Mouse (Mus musculus): Measurements from ENCODE around the gene Nps. TPM values are rescaled to one million over a fixed set of nuclear protein-coding genes. Genes with fewer than 3 reads are reported as not detected.

The Nps gene
- polyA plus RNA-seq, 1 experiment from 2014 or later, result 0.43 TPM

DNA sequence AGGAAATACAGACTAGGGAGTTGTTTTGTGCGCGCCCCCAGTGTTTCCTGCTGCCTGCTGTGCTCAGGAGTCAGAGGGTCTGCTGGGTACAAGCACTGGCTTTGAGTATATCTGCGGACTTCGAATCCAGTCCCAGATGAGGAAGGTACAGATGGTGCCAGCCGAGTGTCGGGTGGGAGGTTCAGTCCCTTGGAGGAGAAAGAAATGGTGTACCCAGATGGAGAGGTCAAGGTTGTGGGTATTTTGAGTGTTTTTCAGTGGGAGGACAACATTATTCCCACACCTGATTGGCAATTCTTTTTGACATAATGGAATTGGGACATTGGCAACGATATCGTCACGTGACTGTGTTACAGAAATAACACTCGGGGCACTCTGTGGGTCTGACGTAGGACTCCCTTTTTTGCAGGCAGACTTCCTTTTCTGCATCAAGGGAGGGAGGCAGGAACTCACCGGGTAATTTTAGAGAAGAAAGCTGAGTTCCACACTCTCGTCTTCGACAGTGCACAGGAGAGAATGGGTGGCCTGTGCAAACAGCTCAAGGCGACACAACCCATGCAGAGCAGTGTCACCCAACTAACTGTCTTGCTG is 33.2 kb downstream of the Nps start:
- Histone ChIP-seq H3K4me2 (ENCODE audit: low read length) (no peak overlapping the region), H3K9ac (replicated peaks; ENCODE audit: low read depth, low read length) (no peak overlapping the region), H3K27me3 (replicated peaks; ENCODE audit: control insufficient read depth, insufficient read depth, low read length) (no peaks in the 10 kb centered on the region), H3K4me3 (replicated peaks; ENCODE audit: low read length) (no peak overlapping the region), H3K4me1 (replicated peaks; ENCODE audit: control insufficient read depth, insufficient read depth, low read length) (no peaks in the 10 kb centered on the region), H3K27ac (ENCODE audit: low read length) (no peak overlapping the region), H3K36me3 (ENCODE audit: control insufficient read depth, insufficient read depth) (no peaks in the 10 kb centered on the region), H3K9me3 (ENCODE audit: control insufficient read depth, low read length) (no peaks in the 10 kb centered on the region)
- 86% methylated on average over 15 of the region's 15 CpGs for WGBS
- ATAC-seq, result no peak

DNA sequence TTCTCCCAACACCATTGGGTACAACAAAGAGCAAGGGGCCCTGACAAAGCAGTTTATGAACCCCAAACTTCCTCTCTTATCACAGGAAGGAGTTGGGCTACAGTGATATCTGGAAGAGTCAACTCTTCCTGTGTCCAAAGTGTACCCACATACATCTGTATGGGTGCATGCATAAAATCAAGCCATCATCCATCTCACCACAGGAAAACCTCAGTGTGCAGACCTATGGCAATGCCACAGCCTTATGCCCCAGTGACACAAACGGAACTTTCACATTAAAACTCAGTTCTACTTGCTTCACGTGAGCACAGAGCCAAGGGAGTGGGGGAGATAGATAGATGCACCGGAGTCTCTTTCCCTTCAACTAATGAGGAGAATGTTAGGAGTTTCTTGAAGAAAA is 36.0 kb downstream of the Nps start:
- ATAC-seq, result no peak

DNA sequence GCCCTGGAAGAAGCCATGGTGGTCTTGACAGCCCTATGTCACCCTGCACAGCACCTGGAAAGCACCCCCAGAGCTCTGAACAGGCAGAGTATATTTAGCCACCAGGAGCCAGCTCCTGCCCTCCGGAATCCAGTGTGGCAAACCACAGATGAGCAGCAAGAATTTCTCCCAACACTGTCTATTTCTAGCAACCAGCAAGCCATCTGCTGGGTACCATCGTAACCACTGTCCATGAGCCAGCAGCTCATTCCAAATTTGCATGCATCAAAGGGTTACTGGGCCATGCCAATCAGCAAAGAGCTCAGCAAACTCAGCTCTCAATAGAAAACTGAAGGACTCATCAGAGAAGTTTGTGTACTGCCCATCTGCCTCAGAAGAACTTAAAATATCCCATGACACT is 46.0 kb downstream of the Nps start:
- ATAC-seq, result no peak
- 82% methylated on average over 2 of the region's 2 CpGs for WGBS
- H3K27me3 ChIP-seq (replicated peaks; ENCODE audit: control insufficient read depth, insufficient read depth, low read length), result no peaks in the 10 kb centered on the region

More for the DNA sequence above, 36.0 kb downstream of the Nps start:
- H3K27ac ChIP-seq (ENCODE audit: low read length), result no peak overlapping the region
- no peaks in the 10 kb centered on the region for H3K36me3 ChIP-seq (ENCODE audit: control insufficient read depth, insufficient read depth)
- no peak overlapping the region for H3K9ac ChIP-seq (replicated peaks; ENCODE audit: low read depth, low read length)
- no peak overlapping the region for H3K4me3 ChIP-seq (replicated peaks; ENCODE audit: low read length)
- 89% methylated on average over 3 of the region's 3 CpGs for WGBS
- H3K27me3 ChIP-seq (replicated peaks; ENCODE audit: control insufficient read depth, insufficient read depth, low read length), result no peaks in the 10 kb centered on the region
- no peaks in the 10 kb centered on the region for H3K9me3 ChIP-seq (ENCODE audit: control insufficient read depth, low read length)
- no peaks in the 10 kb centered on the region for H3K4me1 ChIP-seq (replicated peaks; ENCODE audit: control insufficient read depth, insufficient read depth, low read length)
- no peak overlapping the region for H3K4me2 ChIP-seq (ENCODE audit: low read length)

More for the DNA sequence above, 46.0 kb downstream of the Nps start:
- Histone ChIP-seq H3K4me1 (replicated peaks; ENCODE audit: control insufficient read depth, insufficient read depth, low read length) (no peaks in the 10 kb centered on the region), H3K9me3 (ENCODE audit: control insufficient read depth, low read length) (no peaks in the 10 kb centered on the region), H3K4me3 (replicated peaks; ENCODE audit: low read length) (no peak overlapping the region), H3K36me3 (ENCODE audit: control insufficient read depth, insufficient read depth) (no peaks in the 10 kb centered on the region), H3K4me2 (ENCODE audit: low read length) (no peak overlapping the region), H3K27ac (ENCODE audit: low read length) (no peak overlapping the region), H3K9ac (replicated peaks; ENCODE audit: low read depth, low read length) (no peak overlapping the region)

Other genes starting within 250 kb of the Nps start
- gene Foxi2, start 151.6 kb downstream of the Nps start, polyA plus RNA-seq (2015; fragmentation: Nextera tagmentation; extraction: Ambion mirVana), result not detected in 2 replicates

Data from forebrain, embryonic 16.5 days (tissue).